Mouse (Mus musculus) cerebellum, adult 2 months (tissue): ENCODE results near the gene Cinp. TPM values are rescaled to one million over a fixed set of nuclear protein-coding genes. Genes with fewer than 3 reads are reported as not detected.
A peak's percentile ranks its signal among the peaks of the same experiment; 100 is the strongest.

ENCODE experiments used
- DNase-seq, 2 experiments: peaks; one replicate each; pipeline ENCODE4 v3.0.0; 2021
- H3K27ac ChIP-seq: fragments of 200-500 bp; 2 replicates; pipeline ENCODE4 v1.5.1; 2012; ENCODE audit warnings: low read length, control low read depth, inconsistent platforms; ENCODE audit not compliant: insufficient read depth
- H3K27me3 ChIP-seq: fragments of 200-500 bp; 2 replicates; pipeline ENCODE4 v1.6.1; 2012; ENCODE audit warnings: inconsistent platforms, mild to moderate bottlenecking, low read length, moderate library complexity; ENCODE audit not compliant: control insufficient read depth, insufficient read depth
- H3K4me1 ChIP-seq: fragments of 200-500 bp; 2 replicates; pipeline ENCODE4 v1.6.1; 2011; ENCODE audit warnings: low read length; ENCODE audit not compliant: control insufficient read depth, insufficient read depth
- H3K4me3 ChIP-seq: fragments of 200-500 bp; replicated peaks from 2 replicates; pipeline ENCODE3; 2011; ENCODE audit warnings: mild to moderate bottlenecking, low read depth, low read length, control low read depth; ENCODE audit not compliant: insufficient read depth
- CTCF ChIP-seq: fragments of 200-500 bp; IDR thresholded peaks from 2 replicates; pipeline ENCODE4 v1.5.1; 2011; ENCODE audit warnings: low read depth, mild to moderate bottlenecking, control low read depth, low read length, moderate library complexity, borderline replicate concordance; ENCODE audit not compliant: insufficient read depth
- POLR2A ChIP-seq: fragments of 200-500 bp; IDR thresholded peaks from 2 replicates; pipeline ENCODE4 v1.6.1; 2011; ENCODE audit warnings: low read length, control low read depth, borderline replicate concordance; ENCODE audit not compliant: insufficient read depth
- WGBS: fragments of 180-500 bp; shearing (Covaris S2); methylation state at CpG from one replicate; pipeline ENCODE4 v1.1.7; 2018; 5-methylcytosine and 5-hydroxymethylcytosine counted together
- polyA plus RNA-seq: library from polyadenylated mRNA; depleted of rRNA; stranded (reverse); fragments of >200 nt; gene quantifications from 2 replicates; pipeline ENCODE4 v1.2.3, GENCODE M21; 2012

Gene Cinp
- polyA plus RNA-seq, 1 experiment = 65.7 TPM

DNA sequence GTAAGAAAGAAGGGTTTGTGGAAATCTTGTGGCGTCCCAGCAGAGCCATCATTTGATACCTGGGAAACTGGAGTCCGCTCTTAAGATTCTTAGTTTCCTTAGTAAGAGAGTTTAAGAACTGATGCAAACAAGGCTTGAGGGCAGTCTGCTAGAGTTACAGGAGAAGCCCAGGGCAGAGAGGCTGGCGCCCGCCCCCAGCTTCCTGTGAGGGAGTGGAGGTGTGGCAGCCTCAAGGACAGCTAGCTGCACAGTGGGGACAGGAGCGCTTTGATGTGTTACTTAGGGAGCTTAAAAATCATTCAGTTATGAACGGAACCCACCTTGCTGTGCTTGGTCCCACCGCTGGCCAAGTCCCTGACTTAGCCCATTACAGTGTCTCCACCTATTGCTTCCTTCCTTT is 31.7 kb downstream of the Cinp start:
- no peak for DNase-seq
- H3K27me3 ChIP-seq = no peaks in the 10 kb centered on the region
- 85% methylated on average over 7 of the region's 7 CpGs for WGBS
- H3K4me3 ChIP-seq = no peak overlapping the region
- TF ChIP-seq CTCF (no peak), POLR2A (no peak)
- no peaks in the 10 kb centered on the region for H3K4me1 ChIP-seq
- H3K27ac ChIP-seq = no peak overlapping the region

DNA sequence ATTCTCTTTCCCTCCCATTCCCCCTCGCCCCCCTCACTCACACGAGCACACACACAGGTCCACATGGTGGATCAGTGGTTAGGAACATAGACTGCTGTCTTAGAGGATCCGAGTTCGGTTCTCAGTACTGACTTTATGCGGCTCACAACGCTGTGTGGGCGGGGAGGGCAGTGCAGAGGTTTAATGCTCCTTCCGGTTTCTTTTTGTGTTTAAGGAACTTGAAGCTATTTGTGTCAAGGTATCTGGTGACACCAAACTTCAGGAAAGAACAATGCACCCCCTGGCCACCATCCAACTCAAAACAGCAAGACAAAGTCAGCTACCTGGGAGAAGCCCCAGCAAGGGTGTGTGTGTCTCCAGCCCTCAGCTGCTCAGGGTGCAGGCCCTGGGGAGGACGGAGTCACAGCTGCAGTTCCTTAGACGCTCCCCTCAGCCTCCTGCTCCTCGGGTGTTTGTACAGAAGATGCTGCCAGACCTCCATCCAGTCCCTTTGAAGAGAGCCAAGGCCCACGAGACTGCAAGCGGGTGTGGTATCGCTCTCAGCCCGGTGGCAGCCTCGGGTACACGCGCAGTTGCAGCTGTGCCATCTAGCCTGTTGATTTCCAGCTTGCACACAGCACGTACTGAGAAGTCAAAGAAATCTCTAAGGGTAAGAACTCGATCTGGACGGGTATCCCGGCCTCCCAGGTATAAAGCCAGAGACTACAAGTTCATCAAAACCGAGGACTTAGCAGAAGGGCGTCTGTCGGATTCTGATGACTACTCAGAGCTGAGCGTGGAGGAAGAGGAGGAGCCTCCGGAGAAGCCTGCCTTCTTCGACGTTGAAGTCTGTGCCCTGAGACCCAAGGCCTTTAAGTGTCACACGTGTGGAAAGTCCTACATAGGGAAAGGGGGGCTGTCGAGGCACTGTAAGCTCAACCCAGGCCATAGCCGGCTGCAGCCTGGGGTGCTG is 33.9 kb downstream of the Cinp start:
- peaks cover 5% of the 10 kb centered on the region for H3K4me1 ChIP-seq

DNA sequence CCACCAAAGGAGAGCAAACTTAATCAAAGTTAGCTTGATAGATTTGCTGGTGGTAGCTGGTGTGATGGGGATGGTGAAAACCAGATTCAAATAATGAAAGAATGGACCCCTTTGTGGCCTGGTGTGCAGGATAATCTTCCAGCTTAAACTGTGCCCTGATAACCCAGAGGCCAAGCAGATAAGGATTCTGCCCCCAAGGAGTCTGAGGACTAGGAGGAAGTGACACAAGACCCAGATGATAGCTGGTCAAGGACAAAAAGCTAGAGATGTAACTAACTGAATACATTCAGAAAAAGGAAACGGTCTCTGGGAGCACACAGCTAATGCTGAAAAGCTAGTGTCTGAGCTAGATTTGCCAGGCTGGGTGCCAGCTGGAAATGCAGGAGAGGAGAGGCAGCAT is 37.0 kb downstream of the Cinp start:
- no peaks in the 10 kb centered on the region for H3K27me3 ChIP-seq
- 85% methylated on average over 1 of the region's 1 CpGs for WGBS
- H3K27ac ChIP-seq = no peak overlapping the region
- TF ChIP-seq CTCF = no peak
- no peak for TF ChIP-seq POLR2A
- no peak for DNase-seq
- no peak overlapping the region for H3K4me3 ChIP-seq
- peaks cover 5% of the 10 kb centered on the region for H3K4me1 ChIP-seq

More for the DNA sequence above, 33.9 kb downstream of the Cinp start:
- TF ChIP-seq POLR2A = no peak
- TF ChIP-seq CTCF = no peak
- no peak overlapping the region for H3K4me3 ChIP-seq
- no peaks in the 10 kb centered on the region for H3K27me3 ChIP-seq
- no peak overlapping the region for H3K27ac ChIP-seq
- 81% methylated on average over 32 of the region's 32 CpGs for WGBS
- DNase-seq = no peak

DNA sequence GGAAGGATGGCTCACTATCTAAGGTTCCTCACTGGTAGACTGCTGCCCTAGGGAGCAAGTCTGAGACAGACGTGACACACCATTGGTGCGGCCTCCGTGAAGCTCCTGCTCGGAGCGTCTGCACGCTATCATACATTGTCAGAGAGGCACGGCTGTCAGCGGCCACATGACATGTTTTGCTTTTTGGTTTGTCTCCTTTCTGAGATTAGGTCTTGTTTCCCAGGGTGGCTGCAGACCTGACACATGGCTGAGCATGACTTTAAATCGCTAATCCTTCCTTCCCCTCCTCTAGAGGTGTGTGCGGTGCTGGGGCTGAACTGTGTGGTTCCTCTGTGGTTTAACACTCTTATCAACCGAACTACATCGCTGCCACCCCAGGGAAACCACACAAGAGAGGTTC is 37.5 kb downstream of the Cinp start:
- H3K27ac ChIP-seq = no peak overlapping the region
- H3K4me1 ChIP-seq = peaks cover 5% of the 10 kb centered on the region
- WGBS = 73% methylated on average over 12 of the region's 12 CpGs
- no peaks in the 10 kb centered on the region for H3K27me3 ChIP-seq
- no peak overlapping the region for H3K4me3 ChIP-seq
- TF ChIP-seq CTCF (no peak), POLR2A (no peak)
- no peak for DNase-seq

DNA sequence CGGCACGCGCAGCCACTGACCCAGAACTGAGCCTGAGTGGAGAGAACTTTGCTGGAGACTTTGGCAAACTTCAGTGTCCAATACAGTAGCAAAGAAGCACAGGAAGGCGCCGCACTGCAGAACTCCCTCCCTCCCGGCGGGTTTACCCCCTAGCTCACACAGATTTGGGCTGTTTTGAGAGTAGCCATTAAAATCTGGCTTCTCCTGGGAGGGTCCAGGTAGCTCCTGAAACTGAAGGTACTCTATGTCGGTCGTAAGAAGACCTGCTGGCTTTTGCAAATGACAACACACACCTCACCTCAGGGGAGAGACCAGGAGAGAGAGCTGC is 38.1 kb downstream of the Cinp start:
- Histone ChIP-seq H3K4me3 (peak overlapping the region; percentile 100), H3K27me3 (no peaks in the 10 kb centered on the region), H3K4me1 (peaks cover 5% of the 10 kb centered on the region), H3K27ac (no peak overlapping the region; the same call in 1 of the 2 replicates)
- WGBS = 12% methylated on average over 9 of the region's 9 CpGs
- no peak for DNase-seq
- no peak for TF ChIP-seq POLR2A
- TF ChIP-seq CTCF = no peak

DNA sequence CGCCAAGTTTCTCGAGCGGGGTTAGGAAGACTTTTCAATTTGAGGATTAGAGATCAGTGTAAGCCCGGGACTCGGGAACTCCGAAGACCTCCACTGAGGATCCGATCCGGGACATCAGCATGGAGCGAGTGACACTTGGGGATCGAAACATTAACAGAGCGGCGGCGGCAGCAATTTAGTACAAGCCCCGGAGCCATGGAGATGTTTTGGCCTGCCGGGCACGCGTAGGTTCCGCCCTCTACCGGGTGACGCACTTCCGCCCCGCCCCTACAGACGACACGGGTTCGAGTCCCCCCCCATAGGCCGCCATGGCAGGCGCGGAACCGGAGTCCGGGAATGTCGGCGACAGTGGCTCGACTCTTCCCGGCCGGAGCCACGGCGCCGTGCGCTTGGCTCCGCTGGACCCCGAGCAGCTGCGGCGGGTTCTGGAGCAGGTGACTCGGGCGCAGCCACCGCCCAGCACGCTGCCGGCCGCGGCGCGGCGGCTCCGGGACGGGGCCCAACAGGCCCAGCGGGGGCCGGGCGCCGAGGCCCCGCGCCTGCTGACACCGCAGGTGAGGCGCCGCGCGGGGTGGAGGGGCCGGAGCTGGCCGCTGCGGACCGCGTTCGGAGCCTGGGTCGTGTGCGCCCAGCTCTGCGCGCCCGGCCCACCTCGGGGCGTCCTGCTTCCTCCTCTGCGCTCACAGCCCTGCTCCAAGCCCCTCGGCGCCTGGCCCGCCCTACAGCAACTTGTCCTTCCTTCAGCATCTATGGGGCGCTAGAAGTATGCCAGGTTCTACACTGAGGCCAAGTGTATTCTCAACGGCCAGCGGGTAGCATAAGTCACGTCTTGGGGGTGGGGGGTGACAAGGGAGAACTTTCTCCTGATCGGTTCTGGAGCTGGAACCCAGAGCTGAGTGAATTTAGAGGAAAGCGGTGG is 38.7 kb downstream of the Cinp start, which contains the start of gene Zfp839:
Zfp839 (plus strand) TSS at position 244 of the 919 bp plus-strand sequence.
- H3K27me3 ChIP-seq = no peaks in the 10 kb centered on the region
- peak within 1 kb of the TSS; percentile 100 for H3K4me3 ChIP-seq
- peak within 1 kb of the TSS; percentile 93 for H3K27ac ChIP-seq
- peak; percentile 87 to 93 for DNase-seq
- peaks cover 5% of the 10 kb centered on the region for H3K4me1 ChIP-seq
- TF ChIP-seq POLR2A (peak; percentile 62; the same call in 1 of the 2 replicates), CTCF (no peak)
- WGBS = under 1% methylated on average over 88 of the region's 89 CpGs

DNA sequence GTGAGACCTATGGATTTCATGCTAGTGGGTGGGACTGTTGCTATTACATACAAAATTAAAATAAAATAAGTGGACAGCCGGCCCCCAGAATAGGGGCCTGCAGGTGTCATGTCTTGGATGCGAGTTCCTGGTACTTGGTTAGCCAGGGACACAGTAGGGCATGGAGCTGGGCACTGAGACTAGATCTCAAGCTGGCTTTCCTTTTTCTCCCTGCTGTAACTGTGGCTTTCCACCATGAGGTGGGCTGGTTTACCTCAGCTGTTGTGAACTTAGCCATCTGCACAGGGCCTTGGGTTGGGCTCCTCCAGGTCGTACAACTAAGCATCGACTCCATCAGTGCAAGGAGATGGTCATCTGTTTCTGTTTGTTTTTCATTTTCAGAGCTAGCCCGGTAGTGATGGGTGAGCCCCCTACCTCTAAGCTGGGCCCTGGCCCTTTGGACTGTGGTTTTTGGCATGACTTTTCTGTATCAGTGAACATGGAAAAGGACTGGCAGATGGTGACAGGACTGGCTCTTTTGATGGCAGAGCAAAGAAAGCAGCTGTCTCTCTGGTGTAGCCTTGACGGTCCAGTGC is 42.7 kb downstream of the Cinp start:
- peak overlapping the region; percentile 73 for H3K4me3 ChIP-seq
- H3K27ac ChIP-seq = no peak overlapping the region

More for the DNA sequence above, 42.7 kb downstream of the Cinp start:
- WGBS = 52% methylated on average over 6 of the region's 6 CpGs
- no peak for TF ChIP-seq POLR2A
- TF ChIP-seq CTCF = no peak
- Histone ChIP-seq H3K4me1 (peaks cover 2% of the 10 kb centered on the region), H3K27me3 (no peaks in the 10 kb centered on the region)
- DNase-seq = no peak
